Mouse (Mus musculus) lung, embryonic 15.5 days (tissue): ENCODE data around the gene Atxn2. TPM values are rescaled to one million over a fixed set of nuclear protein-coding genes. Genes with fewer than 3 reads are reported as not detected.
A peak's percentile ranks its signal among the peaks of the same experiment; 100 is the strongest.
"Not testable (repeated sequence)": the region's sequence is repeated elsewhere in the genome, so short reads cannot be mapped to it uniquely, and the experiment has no call there.

Source experiments
- ATAC-seq: fragments of 200-750 bp; cut with Nextera tagmentation; 2 replicates; pipeline ENCODE4 v1.8.0; 2017; ENCODE audit warnings: moderate number of reproducible peaks, borderline replicate concordance; ENCODE audit not compliant: low FRiP score, low TSS enrichment; ENCODE audit errors: extremely low read depth
- H3K27ac ChIP-seq: fragments of 300-500 bp; sonication (generic); 2 replicates; pipeline ENCODE4 v1.5.1; 2015; ENCODE audit warnings: moderate library complexity, mild to moderate bottlenecking, inconsistent platforms
- H3K27me3 ChIP-seq: fragments of 300-500 bp; sonication (generic); 2 replicates; pipeline ENCODE4 v1.6.1; 2015; ENCODE audit warnings: inconsistent platforms
- H3K36me3 ChIP-seq: fragments of 300-500 bp; sonication (generic); 2 replicates; pipeline ENCODE4 v1.6.1; 2015; ENCODE audit warnings: inconsistent platforms
- H3K4me1 ChIP-seq: fragments of 300-500 bp; sonication (generic); 2 replicates; pipeline ENCODE4 v1.6.1; 2015; ENCODE audit warnings: inconsistent platforms
- H3K4me2 ChIP-seq: fragments of 300-500 bp; sonication (generic); 2 replicates; pipeline ENCODE4 v1.6.1; 2015; ENCODE audit warnings: inconsistent platforms, mild to moderate bottlenecking, moderate library complexity
- H3K4me3 ChIP-seq: fragments of 300-500 bp; sonication (generic); 2 replicates; pipeline ENCODE4 v1.5.1; 2015; ENCODE audit warnings: mild to moderate bottlenecking, inconsistent platforms
- H3K9ac ChIP-seq: fragments of 300-500 bp; sonication (generic); 2 replicates; pipeline ENCODE4 v1.6.1; 2015; ENCODE audit warnings: inconsistent platforms
- H3K9me3 ChIP-seq: fragments of 300-500 bp; sonication (generic); 2 replicates; pipeline ENCODE4 v1.6.1; 2016; ENCODE audit warnings: inconsistent platforms
- WGBS: fragments of 180-500 bp; shearing (Covaris S2); methylation state at CpG from one replicate; pipeline ENCODE4 v1.1.7; 2015; 5-methylcytosine and 5-hydroxymethylcytosine counted together
- polyA plus RNA-seq: library from polyadenylated mRNA; unstranded; fragments of >200 nt; fragmentation: Nextera tagmentation; extraction: Ambion mirVana; gene quantifications from 2 replicates; pipeline ENCODE4 v1.2.1, GENCODE M21; 2015

Atxn2 gene
- polyA plus RNA-seq, 1 experiment from 2014 or later = 60.8 TPM

- Histone ChIP-seq H3K36me3 (no peaks in the 10 kb centered on the region), H3K4me1 (peaks cover 5% of the 10 kb centered on the region; the same call in 1 of the 2 replicates), H3K27me3 (no peaks in the 10 kb centered on the region), H3K9me3 (no peaks in the 10 kb centered on the region), H3K4me3 (no peak overlapping the region), H3K27ac (peak overlapping the region; percentile 62; the same call in 1 of the 2 replicates), H3K9ac (no peak overlapping the region), H3K4me2 (no peak overlapping the region)
- no peak for ATAC-seq
- 69% methylated on average over 7 of the region's 7 CpGs for WGBS
These were observed 27.5 kb downstream of the Atxn2 start for GRCm38 (mm10) chr5:121738576-121739191.

DNA sequence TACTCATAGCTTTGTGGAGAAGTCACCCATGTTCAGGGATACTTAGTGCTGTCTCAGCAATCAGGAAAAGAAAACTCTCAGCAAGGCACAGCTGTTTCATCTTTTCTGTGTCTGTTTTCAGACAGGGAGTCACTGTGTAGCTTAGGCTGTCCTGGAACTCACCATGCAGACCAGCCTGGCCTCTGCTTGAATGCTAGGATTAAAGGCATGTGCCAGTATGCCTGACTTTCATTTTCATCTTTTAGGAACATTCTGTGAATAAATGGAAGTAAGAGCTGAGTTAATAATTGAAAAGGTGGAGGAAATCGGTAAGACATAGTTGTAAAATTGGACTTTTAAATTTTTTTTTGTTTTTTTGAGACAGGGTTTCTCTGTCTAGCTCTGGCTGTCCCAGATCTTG is 29.4 kb downstream of the Atxn2 start:
- H3K4me1 ChIP-seq = peaks cover 5% of the 10 kb centered on the region; the same call in 1 of the 2 replicates
- H3K9ac ChIP-seq = no peak overlapping the region
- H3K4me2 ChIP-seq = no peak overlapping the region
- no peak overlapping the region for H3K4me3 ChIP-seq
- H3K27ac ChIP-seq = no peak overlapping the region
- no peak for ATAC-seq
- H3K27me3 ChIP-seq = no peaks in the 10 kb centered on the region
- WGBS = 86% methylated on average over 1 of the region's 1 CpGs
- H3K36me3 ChIP-seq = no peaks in the 10 kb centered on the region
- H3K9me3 ChIP-seq = no peaks in the 10 kb centered on the region

DNA sequence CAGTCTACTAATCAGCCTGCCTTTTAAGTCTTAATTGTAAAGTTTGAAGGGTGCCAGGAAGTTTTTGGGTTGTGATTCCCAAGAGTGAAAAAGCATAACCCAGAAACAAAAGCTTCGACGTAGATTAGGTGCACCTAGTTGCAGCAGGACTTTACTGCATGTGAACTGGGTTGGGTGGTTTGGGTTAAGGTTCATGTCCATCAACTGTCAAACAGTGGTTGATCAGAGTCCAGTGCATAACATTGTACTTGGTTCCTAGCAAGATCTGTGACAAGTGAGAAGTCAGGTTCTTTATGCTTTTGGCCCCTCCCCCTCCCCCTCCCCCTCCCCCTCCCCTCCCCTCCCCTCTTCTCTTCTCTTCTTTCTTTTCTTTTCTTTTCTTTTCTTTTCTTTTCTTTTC is 31.8 kb downstream of the Atxn2 start:
- no peak overlapping the region for H3K27ac ChIP-seq
- ATAC-seq = no peak
- peaks cover 5% of the 10 kb centered on the region; the same call in 1 of the 2 replicates for H3K4me1 ChIP-seq
- H3K9ac ChIP-seq = no peak overlapping the region
- H3K36me3 ChIP-seq = no peaks in the 10 kb centered on the region
- WGBS = 88% methylated on average over 2 of the region's 2 CpGs
- H3K4me3 ChIP-seq = no peak overlapping the region
- no peak overlapping the region for H3K4me2 ChIP-seq
- H3K27me3 ChIP-seq = no peaks in the 10 kb centered on the region
- no peaks in the 10 kb centered on the region for H3K9me3 ChIP-seq

DNA sequence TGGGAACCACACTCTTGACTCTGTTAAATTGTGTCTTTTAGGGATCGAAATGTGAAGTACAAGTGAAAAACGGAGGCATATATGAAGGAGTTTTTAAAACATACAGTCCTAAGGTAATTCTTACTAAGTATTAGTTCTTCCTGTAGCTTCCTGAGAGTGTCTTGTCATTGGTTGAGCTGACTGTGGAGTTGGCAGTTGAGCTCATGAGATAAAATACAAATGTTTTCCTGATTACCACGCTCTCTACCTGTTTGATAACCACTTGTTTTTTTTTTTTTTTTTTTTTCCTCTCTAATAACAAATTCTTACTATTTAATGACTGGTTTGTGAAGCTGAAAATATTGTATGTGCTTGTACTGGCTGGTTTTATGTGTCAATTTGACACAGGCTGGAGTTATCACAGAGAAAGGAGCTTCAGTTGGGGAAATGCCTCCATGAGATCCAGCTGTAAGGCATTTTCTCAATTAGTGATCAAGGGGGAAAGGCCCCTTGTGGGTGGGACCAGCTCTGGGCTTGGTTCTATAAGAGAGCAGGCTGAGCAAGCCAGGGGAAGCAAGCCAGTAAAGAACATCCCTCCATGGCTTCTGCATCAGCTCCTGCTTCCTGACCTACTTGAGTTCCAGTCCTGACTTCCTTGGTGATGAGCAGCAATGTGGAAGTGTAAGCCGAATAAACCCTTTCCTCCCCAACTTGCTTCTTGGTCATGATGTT is 36.9 kb downstream of the Atxn2 start:
- not testable (repeated sequence) for H3K9me3 ChIP-seq, ATAC-seq, H3K4me2 ChIP-seq, H3K4me3 ChIP-seq, H3K27ac ChIP-seq, H3K9ac ChIP-seq, H3K27me3 ChIP-seq, H3K4me1 ChIP-seq
- 88% methylated on average over 4 of the region's 4 CpGs for WGBS
- H3K36me3 ChIP-seq = peaks cover 26% of the 10 kb centered on the region

DNA sequence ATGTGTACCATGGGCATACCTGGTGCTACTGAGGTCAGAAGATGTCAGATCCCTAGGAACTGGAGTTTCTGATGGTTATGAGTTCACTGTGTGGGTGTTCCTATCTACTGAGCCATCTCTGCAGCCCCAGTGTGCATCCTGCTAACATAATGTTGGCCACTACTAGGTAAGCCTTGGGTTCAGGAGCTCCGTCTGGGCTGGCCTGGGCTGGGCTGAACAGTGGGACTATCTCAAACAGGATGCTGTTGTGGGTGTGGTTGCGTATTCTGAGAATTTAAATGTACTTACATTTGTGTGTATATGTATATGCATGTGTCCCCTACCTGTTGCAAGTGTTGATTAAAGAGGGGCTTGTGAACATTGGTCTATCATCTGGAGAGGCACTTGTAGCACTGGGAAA is 38.5 kb downstream of the Atxn2 start:
- Histone ChIP-seq H3K4me2 (no peak overlapping the region), H3K9ac (no peak overlapping the region), H3K4me3 (no peak overlapping the region), H3K4me1 (no peaks in the 10 kb centered on the region), H3K36me3 (peaks cover 36% of the 10 kb centered on the region), H3K27me3 (no peaks in the 10 kb centered on the region), H3K27ac (no peak overlapping the region), H3K9me3 (no peaks in the 10 kb centered on the region)
- no peak for ATAC-seq
- 95% methylated on average over 2 of the region's 2 CpGs for WGBS

GRCm38 (mm10) chr5:121757900-121758299 is 46.8 kb downstream of the Atxn2 start:
- Histone ChIP-seq H3K9me3 (no peaks in the 10 kb centered on the region), H3K27ac (no peak overlapping the region), H3K27me3 (no peaks in the 10 kb centered on the region), H3K4me1 (no peaks in the 10 kb centered on the region), H3K9ac (no peak overlapping the region), H3K4me3 (no peak overlapping the region), H3K4me2 (no peak overlapping the region), H3K36me3 (peaks cover 45% of the 10 kb centered on the region)
- WGBS = 78% methylated on average over 2 of the region's 2 CpGs
- no peak for ATAC-seq

- Histone ChIP-seq H3K4me3 (no peak overlapping the region), H3K9me3 (no peaks in the 10 kb centered on the region), H3K27me3 (no peaks in the 10 kb centered on the region), H3K4me2 (no peak overlapping the region), H3K27ac (no peak overlapping the region), H3K36me3 (peaks cover 41% of the 10 kb centered on the region), H3K9ac (no peak overlapping the region), H3K4me1 (no peaks in the 10 kb centered on the region)
- whole genome bisulfite sequencing = 88% methylated on average over 4 of the region's 4 CpGs
- ATAC-seq = no peak
These were observed 47.2 kb downstream of the Atxn2 start for GRCm38 (mm10) chr5:121758341-121758740.

DNA sequence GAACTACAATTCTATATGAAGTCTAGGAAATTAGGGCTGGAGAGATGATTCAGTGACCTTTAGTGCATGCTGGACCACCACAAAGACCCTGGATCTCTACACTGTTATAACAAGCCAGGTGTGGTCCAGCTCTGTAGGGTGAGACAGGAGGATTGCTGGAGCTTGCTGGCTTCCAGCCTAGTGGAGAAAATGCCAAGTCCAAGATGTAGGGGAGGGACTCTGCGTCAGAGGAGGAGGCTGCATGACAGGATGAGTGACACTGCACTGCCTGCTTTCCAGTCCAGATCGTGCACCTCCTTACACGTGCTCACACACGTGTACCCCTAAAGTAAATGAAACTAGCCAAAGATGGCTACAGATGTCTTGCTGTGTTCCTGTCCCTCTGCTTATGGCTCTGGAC is 48.8 kb downstream of the Atxn2 start:
- no peak for ATAC-seq
- H3K9ac ChIP-seq = no peak overlapping the region
- no peaks in the 10 kb centered on the region for H3K4me1 ChIP-seq
- 88% methylated on average over 4 of the region's 4 CpGs for WGBS
- no peak overlapping the region for H3K4me2 ChIP-seq
- no peak overlapping the region for H3K4me3 ChIP-seq
- no peaks in the 10 kb centered on the region for H3K9me3 ChIP-seq
- H3K27ac ChIP-seq = no peak overlapping the region
- no peaks in the 10 kb centered on the region for H3K27me3 ChIP-seq
- H3K36me3 ChIP-seq = peaks cover 33% of the 10 kb centered on the region; the same call in 1 of the 2 replicates

DNA sequence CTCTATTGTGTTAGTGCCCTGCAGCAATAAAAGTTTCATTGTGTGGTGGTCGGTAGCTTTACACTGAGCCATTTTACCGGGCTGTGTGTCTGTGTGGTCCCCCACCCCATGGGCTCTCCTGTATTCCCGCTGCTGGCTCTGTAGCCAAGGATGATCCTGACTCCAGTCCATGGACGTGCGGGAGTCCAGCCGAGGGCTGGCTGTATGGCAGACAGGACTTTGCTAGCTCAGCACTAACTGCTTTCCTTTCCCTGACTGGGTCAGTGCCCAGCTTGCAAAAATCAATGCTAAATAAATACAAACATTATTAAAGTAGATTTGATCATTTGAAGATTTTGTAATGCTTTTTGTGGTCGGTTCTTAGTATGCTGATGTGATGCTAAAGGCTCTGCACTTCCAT is 50.3 kb downstream of the Atxn2 start:
- Histone ChIP-seq H3K4me2 (no peak overlapping the region), H3K9ac (no peak overlapping the region), H3K27ac (no peak overlapping the region), H3K9me3 (no peaks in the 10 kb centered on the region), H3K36me3 (peaks cover 29% of the 10 kb centered on the region; the same call in 1 of the 2 replicates), H3K4me3 (no peak overlapping the region), H3K4me1 (no peaks in the 10 kb centered on the region), H3K27me3 (no peaks in the 10 kb centered on the region)
- WGBS = 83% methylated on average over 7 of the region's 7 CpGs
- no peak for ATAC-seq

DNA sequence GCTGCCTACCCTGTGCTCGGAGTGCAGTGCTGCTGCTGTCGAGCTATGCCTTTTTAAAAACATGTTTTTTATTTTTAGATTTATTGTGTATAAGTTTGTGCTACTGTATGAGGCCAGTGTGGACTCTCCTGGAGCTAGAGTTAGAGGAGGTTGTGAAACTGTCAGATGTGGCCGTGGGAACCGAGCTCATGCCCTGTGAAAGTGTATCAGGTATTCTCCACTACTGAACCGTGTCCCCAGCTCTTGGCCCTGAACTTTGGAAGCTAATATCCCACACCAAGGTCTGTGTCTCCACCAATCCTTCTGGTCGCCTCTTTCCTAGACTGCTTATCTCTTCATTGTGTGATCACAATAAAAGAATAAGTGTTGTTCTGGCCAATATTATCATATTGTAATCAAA is 51.8 kb downstream of the Atxn2 start:
- Histone ChIP-seq H3K9ac (no peak overlapping the region), H3K36me3 (peaks cover 24% of the 10 kb centered on the region; the same call in 1 of the 2 replicates), H3K4me1 (no peaks in the 10 kb centered on the region), H3K9me3 (no peaks in the 10 kb centered on the region), H3K4me3 (no peak overlapping the region), H3K27me3 (no peaks in the 10 kb centered on the region), H3K4me2 (no peak overlapping the region), H3K27ac (no peak overlapping the region)
- 84% methylated on average over 6 of the region's 6 CpGs for WGBS
- ATAC-seq = no peak

DNA sequence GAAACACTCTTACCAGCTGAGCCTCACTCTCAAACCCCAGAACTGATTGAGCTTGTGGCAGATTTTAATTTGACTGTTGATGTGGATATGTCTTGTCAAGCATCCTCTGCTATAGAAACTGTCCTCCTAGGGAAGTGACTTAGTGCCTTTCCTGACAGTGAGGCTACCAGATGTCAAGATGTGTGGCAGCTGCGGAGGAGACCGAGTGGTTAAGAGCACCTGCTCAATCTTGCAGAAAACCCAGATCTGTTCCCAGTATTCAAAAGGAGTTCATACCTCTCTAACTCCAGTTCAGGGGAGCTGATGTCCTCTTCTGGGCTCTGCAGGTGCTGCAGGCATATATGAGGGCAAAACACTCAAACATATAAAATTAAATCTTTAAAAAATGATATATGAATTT is 53.9 kb downstream of the Atxn2 start:
- no peak overlapping the region for H3K9ac ChIP-seq
- WGBS = 94% methylated on average over 2 of the region's 2 CpGs
- H3K27me3 ChIP-seq = no peaks in the 10 kb centered on the region
- no peaks in the 10 kb centered on the region for H3K9me3 ChIP-seq
- no peaks in the 10 kb centered on the region for H3K4me1 ChIP-seq
- H3K36me3 ChIP-seq = peaks cover 15% of the 10 kb centered on the region; the same call in 1 of the 2 replicates
- H3K4me3 ChIP-seq = no peak overlapping the region
- H3K4me2 ChIP-seq = no peak overlapping the region
- no peak for ATAC-seq
- no peak overlapping the region for H3K27ac ChIP-seq

- H3K27me3 ChIP-seq = no peaks in the 10 kb centered on the region
- WGBS = 67% methylated on average over 4 of the region's 4 CpGs
- H3K4me2 ChIP-seq = no peak overlapping the region
- no peak overlapping the region for H3K4me3 ChIP-seq
- peaks cover 7% of the 10 kb centered on the region; the same call in 1 of the 2 replicates for H3K36me3 ChIP-seq
- ATAC-seq = no peak
- no peak overlapping the region for H3K27ac ChIP-seq
- H3K4me1 ChIP-seq = no peaks in the 10 kb centered on the region
- H3K9me3 ChIP-seq = no peaks in the 10 kb centered on the region
- H3K9ac ChIP-seq = no peak overlapping the region
These were observed 55.1 kb downstream of the Atxn2 start for GRCm38 (mm10) chr5:121766038-121766773.
